In genomic region chr6:72345633-72346032, GRCm38 (mm10) we compare ENCODE assay signal across 8 mouse cellular contexts. TPM values are rescaled to one million over a fixed set of nuclear protein-coding genes. Genes with fewer than 3 reads are reported as not detected.
DNase-seq lines count a peak whose midpoint lies in the region; ATAC-seq and TF ChIP-seq lines count a peak whose summit lies in the region.

No protein-coding gene starts in this region.

- no peaks in the 10 kb centered on the region for H3K9me3 ChIP-seq in neural tube, embryonic 11.5 days (ENCODE audit: control insufficient read depth, low read length)
- H3K9me3 ChIP-seq in forebrain, embryonic 12.5 days = no peaks in the 10 kb centered on the region
- H3K9me3 ChIP-seq in limb, embryonic 14.5 days (ENCODE audit: control insufficient read depth, low read length) = no peaks in the 10 kb centered on the region
- no peaks in the 10 kb centered on the region for H3K9me3 ChIP-seq in stomach, embryonic 16.5 days (replicated peaks; ENCODE audit: control insufficient read depth, low read length)

- H3K4me3 ChIP-seq in neural tube, embryonic 11.5 days (ENCODE audit: low read depth, low read length) = no peak overlapping the region; the same call in 1 of the 2 replicates
- H3K4me3 ChIP-seq in forebrain, embryonic 12.5 days (replicated peaks) = peak overlapping the region; percentile 82; the same call in 1 of the 2 replicates
- H3K4me3 ChIP-seq in limb, embryonic 14.5 days (replicated peaks; ENCODE audit: low read length) = peak overlapping the region; percentile 79
- peak overlapping the region; percentile 59 for H3K4me3 ChIP-seq in stomach, embryonic 16.5 days (replicated peaks; ENCODE audit: low read length)
- no peak overlapping the region for H3K4me3 ChIP-seq in cerebellum, adult 2 months (replicated peaks; ENCODE audit: insufficient read depth, low read depth, low read length)

- no peak for TF ChIP-seq POLR2A in limb, embryonic 14.5 days (IDR thresholded peaks at IDR 0.05; ENCODE audit: borderline replicate concordance, extremely low read depth, insufficient read depth, insufficient read length)
- no peak for TF ChIP-seq POLR2A in cerebellum, adult 2 months (IDR thresholded peaks at IDR 0.05; ENCODE audit: borderline replicate concordance, insufficient read depth, low read length)

- H3K4me1 ChIP-seq in neural tube, embryonic 11.5 days (ENCODE audit: control insufficient read depth, insufficient read depth, low read length) = peaks cover 14% of the 10 kb centered on the region
- peaks cover 37% of the 10 kb centered on the region for H3K4me1 ChIP-seq in forebrain, embryonic 12.5 days
- H3K4me1 ChIP-seq in limb, embryonic 14.5 days (ENCODE audit: control insufficient read depth, insufficient read depth, low read length) = peaks cover 23% of the 10 kb centered on the region
- H3K4me1 ChIP-seq in stomach, embryonic 16.5 days (ENCODE audit: control insufficient read depth, insufficient read depth, low read length) = peaks cover 14% of the 10 kb centered on the region
- H3K4me1 ChIP-seq in cerebellum, adult 2 months (ENCODE audit: control insufficient read depth, insufficient read depth, low read length) = peaks cover 13% of the 10 kb centered on the region

- H3K27ac ChIP-seq in neural tube, embryonic 11.5 days (ENCODE audit: low read depth, low read length) = no peak overlapping the region
- no peak overlapping the region for H3K27ac ChIP-seq in forebrain, embryonic 12.5 days
- H3K27ac ChIP-seq in limb, embryonic 14.5 days (replicated peaks; ENCODE audit: low read depth, low read length) = no peak overlapping the region
- no peak overlapping the region for H3K27ac ChIP-seq in stomach, embryonic 16.5 days (ENCODE audit: low read length)
- H3K27ac ChIP-seq in cerebellum, adult 2 months (ENCODE audit: insufficient read depth, low read length) = no peak overlapping the region

- DNase-seq in neural tube, embryonic 11.5 days (ENCODE audit: low spot score) = no peak
- no peak for DNase-seq in neural tube, embryonic 10.5 days (ENCODE audit: extremely low spot score, low spot score)
- DNase-seq in limb, embryonic 14.5 days (ENCODE audit: low spot score) = no peak
- no peak for DNase-seq in frontal cortex, postnatal 10 days (ENCODE audit: low spot score in 2 of 2)
- DNase-seq in thymus, postnatal 10 days (ENCODE audit: low spot score in 2 of 2) = no peak
- no peak for DNase-seq in cerebellum, adult 2 months

- H3K27me3 ChIP-seq in neural tube, embryonic 11.5 days (ENCODE audit: control insufficient read depth, insufficient read depth, low read length) = no peaks in the 10 kb centered on the region
- H3K27me3 ChIP-seq in forebrain, embryonic 12.5 days = no peaks in the 10 kb centered on the region
- no peaks in the 10 kb centered on the region for H3K27me3 ChIP-seq in limb, embryonic 14.5 days (ENCODE audit: control insufficient read depth, insufficient read depth, low read length)
- no peaks in the 10 kb centered on the region for H3K27me3 ChIP-seq in stomach, embryonic 16.5 days (ENCODE audit: control insufficient read depth, insufficient read depth, low read length)
- no peaks in the 10 kb centered on the region for H3K27me3 ChIP-seq in cerebellum, adult 2 months (ENCODE audit: control insufficient read depth, insufficient read depth, low read length)

- H3K4me2 ChIP-seq in neural tube, embryonic 11.5 days (ENCODE audit: low read depth) = peak overlapping the region; percentile 83
- H3K4me2 ChIP-seq in forebrain, embryonic 12.5 days = peak overlapping the region; percentile 92
- peak overlapping the region; percentile 66 for H3K4me2 ChIP-seq in limb, embryonic 14.5 days (replicated peaks; ENCODE audit: low read depth, low read length, severe bottlenecking)
- peak overlapping the region; percentile 80 for H3K4me2 ChIP-seq in stomach, embryonic 16.5 days (ENCODE audit: low read depth, low read length)

- H3K9ac ChIP-seq in neural tube, embryonic 11.5 days (ENCODE audit: low read length) = no peak overlapping the region
- H3K9ac ChIP-seq in forebrain, embryonic 12.5 days = no peak overlapping the region
- H3K9ac ChIP-seq in limb, embryonic 14.5 days (ENCODE audit: low read depth, low read length, severe bottlenecking) = no peak overlapping the region
- peak overlapping the region; percentile 79; the same call in 1 of the 2 replicates for H3K9ac ChIP-seq in stomach, embryonic 16.5 days (ENCODE audit: low read length)

- 59% methylated on average over 6 of the region's 6 CpGs for WGBS in neural tube, embryonic 11.5 days
- 55% methylated on average over 6 of the region's 6 CpGs for WGBS in forebrain, embryonic 12.5 days
- 44% methylated on average over 6 of the region's 6 CpGs for WGBS in limb, embryonic 14.5 days
- WGBS in stomach, embryonic 16.5 days = 41% methylated on average over 6 of the region's 6 CpGs
- 48% methylated on average over 6 of the region's 6 CpGs for WGBS in cerebellum, adult 2 months

- no peak for TF ChIP-seq CTCF in cerebellum, adult 2 months (IDR thresholded peaks at IDR 0.05; ENCODE audit: borderline replicate concordance, insufficient read depth, low read depth, low read length)

- H3K36me3 ChIP-seq in neural tube, embryonic 11.5 days (ENCODE audit: control insufficient read depth, insufficient read depth, low read length) = no peaks in the 10 kb centered on the region
- peaks cover 20% of the 10 kb centered on the region for H3K36me3 ChIP-seq in forebrain, embryonic 12.5 days (replicated peaks)
- H3K36me3 ChIP-seq in limb, embryonic 14.5 days (ENCODE audit: control insufficient read depth, insufficient read depth, low read length) = peaks cover 24% of the 10 kb centered on the region
- H3K36me3 ChIP-seq in stomach, embryonic 16.5 days (ENCODE audit: control insufficient read depth, insufficient read depth, low read length) = 0 out of 2 replicates have a peak, but pooled peaks cover 5% of the 10 kb centered on the region

- ATAC-seq in neural tube, embryonic 11.5 days (ENCODE audit: insufficient read depth, low FRiP score, low TSS enrichment) = peak; percentile 7; the same call in 1 of the 2 replicates
- no peak for ATAC-seq in forebrain, embryonic 12.5 days (ENCODE audit: low FRiP score)
- ATAC-seq in limb, embryonic 14.5 days (ENCODE audit: low FRiP score, low read depth) = no peak
- no peak for ATAC-seq in stomach, embryonic 16.5 days (ENCODE audit: insufficient read depth, low FRiP score)

RNA-seq across cellular contexts. Expression of gene Usp39, which starts 0.6 kb away (rescaled TPM):
- polyA plus RNA-seq in neural tube, embryonic 11.5 days (2014; fragmentation: Nextera tagmentation; extraction: Ambion mirVana) = 95.7 and 104 TPM in 2 replicates
- 74.0 and 76.4 TPM in 2 replicates for polyA plus RNA-seq in forebrain, embryonic 12.5 days (2016; fragmentation: Nextera tagmentation; extraction: Ambion mirVana)
- 35.8 and 39.1 TPM in 2 replicates for polyA plus RNA-seq in limb, embryonic 14.5 days (2012; rRNA removed)
- 52.2 and 53.7 TPM in 2 replicates for polyA plus RNA-seq in limb, embryonic 14.5 days (2014; fragmentation: Nextera tagmentation; extraction: Ambion mirVana)
- 29.7 and 31.4 TPM in 2 replicates for polyA plus RNA-seq in stomach, embryonic 16.5 days (2015; fragmentation: Nextera tagmentation; extraction: Ambion mirVana)
- 31.5 and 33.3 TPM in 2 replicates for polyA plus RNA-seq in cerebellum, adult 2 months (2012; rRNA removed)

RNA-seq across cellular contexts. Expression of gene 0610030E20Rik, which starts 1.5 kb away (rescaled TPM):
- 17.4 TPM in 2 replicates for polyA plus RNA-seq in neural tube, embryonic 11.5 days (2014; fragmentation: Nextera tagmentation; extraction: Ambion mirVana)
- polyA plus RNA-seq in forebrain, embryonic 12.5 days (2016; fragmentation: Nextera tagmentation; extraction: Ambion mirVana) = 28.5 and 30.4 TPM in 2 replicates
- polyA plus RNA-seq in limb, embryonic 14.5 days (2012; rRNA removed) = 30.6 and 31.7 TPM in 2 replicates
- polyA plus RNA-seq in limb, embryonic 14.5 days (2014; fragmentation: Nextera tagmentation; extraction: Ambion mirVana) = 23.0 and 23.5 TPM in 2 replicates
- polyA plus RNA-seq in stomach, embryonic 16.5 days (2015; fragmentation: Nextera tagmentation; extraction: Ambion mirVana) = 25.9 and 26.7 TPM in 2 replicates
- 25.1 and 26.1 TPM in 2 replicates for polyA plus RNA-seq in cerebellum, adult 2 months (2012; rRNA removed)

RNA-seq across cellular contexts. Expression of gene Tmem150a, which starts 9.6 kb away (rescaled TPM):
- 9.3 and 12.4 TPM in 2 replicates for polyA plus RNA-seq in neural tube, embryonic 11.5 days (2014; fragmentation: Nextera tagmentation; extraction: Ambion mirVana)
- 4.0 and 4.1 TPM in 2 replicates for polyA plus RNA-seq in forebrain, embryonic 12.5 days (2016; fragmentation: Nextera tagmentation; extraction: Ambion mirVana)
- 32.9 and 50.5 TPM in 2 replicates for polyA plus RNA-seq in limb, embryonic 14.5 days (2012; rRNA removed)
- polyA plus RNA-seq in limb, embryonic 14.5 days (2014; fragmentation: Nextera tagmentation; extraction: Ambion mirVana) = 16.0 and 16.1 TPM in 2 replicates
- 16.6 and 18.5 TPM in 2 replicates for polyA plus RNA-seq in stomach, embryonic 16.5 days (2015; fragmentation: Nextera tagmentation; extraction: Ambion mirVana)
- polyA plus RNA-seq in cerebellum, adult 2 months (2012; rRNA removed) = 19.5 and 19.8 TPM in 2 replicates

RNA-seq across cellular contexts. Expression of gene Rnf181, which starts 21.1 kb away (rescaled TPM):
- 106 and 114 TPM in 2 replicates for polyA plus RNA-seq in neural tube, embryonic 11.5 days (2014; fragmentation: Nextera tagmentation; extraction: Ambion mirVana)
- 97.4 and 97.5 TPM in 2 replicates for polyA plus RNA-seq in forebrain, embryonic 12.5 days (2016; fragmentation: Nextera tagmentation; extraction: Ambion mirVana)
- polyA plus RNA-seq in limb, embryonic 14.5 days (2012; rRNA removed) = 65.7 and 79.5 TPM in 2 replicates
- 84.4 and 85.6 TPM in 2 replicates for polyA plus RNA-seq in limb, embryonic 14.5 days (2014; fragmentation: Nextera tagmentation; extraction: Ambion mirVana)
- 139 and 143 TPM in 2 replicates for polyA plus RNA-seq in stomach, embryonic 16.5 days (2015; fragmentation: Nextera tagmentation; extraction: Ambion mirVana)
- 92.1 and 95.8 TPM in 2 replicates for polyA plus RNA-seq in cerebellum, adult 2 months (2012; rRNA removed)

RNA-seq across cellular contexts. Expression of gene Vamp5, which starts 34.6 kb away (rescaled TPM):
- polyA plus RNA-seq in neural tube, embryonic 11.5 days (2014; fragmentation: Nextera tagmentation; extraction: Ambion mirVana) = 13.4 and 16.3 TPM in 2 replicates
- 6.0 and 7.6 TPM in 2 replicates for polyA plus RNA-seq in forebrain, embryonic 12.5 days (2016; fragmentation: Nextera tagmentation; extraction: Ambion mirVana)
- polyA plus RNA-seq in limb, embryonic 14.5 days (2012; rRNA removed) = 14.5 and 16.6 TPM in 2 replicates
- polyA plus RNA-seq in limb, embryonic 14.5 days (2014; fragmentation: Nextera tagmentation; extraction: Ambion mirVana) = 20.8 and 24.5 TPM in 2 replicates
- 25.2 and 30.4 TPM in 2 replicates for polyA plus RNA-seq in stomach, embryonic 16.5 days (2015; fragmentation: Nextera tagmentation; extraction: Ambion mirVana)
- polyA plus RNA-seq in cerebellum, adult 2 months (2012; rRNA removed) = 10.6 and 11.9 TPM in 2 replicates

Comparison
In these comparisons a context has a peak if more than half of its experiments do, and no peak if none do; other contexts are left out.
1. H3K4me3 ChIP-seq: peak in forebrain, embryonic 12.5 days (single experiment), limb, embryonic 14.5 days (single experiment) and stomach, embryonic 16.5 days (single experiment); none in neural tube, embryonic 11.5 days (single experiment) and cerebellum, adult 2 months (single experiment).
2. Peak in every context shown above with its lines, with median percentiles within 50 percentile points of each other: H3K4me2 ChIP-seq.